Mouse (Mus musculus) left cerebral cortex, postnatal 10 days (tissue): ENCODE results near the gene Spint4. TPM values are rescaled to one million over a fixed set of nuclear protein-coding genes. Genes with fewer than 3 reads are reported as not detected.

ENCODE experiments used
- DNase-seq, 2 experiments: peaks; one replicate each; pipeline ENCODE4 v3.0.0; 2021 to 2022; ENCODE audit warnings: low spot score in 2 of 2, mixed read lengths in 1 of 2; ENCODE audit errors: extremely low spot score in 1 of 2
- intact Hi-C: fragments of 180-260 bp; cut with DNase I; formaldehyde crosslinking; loops from one replicate; pipeline ENCODE4 v1.15.1; 2025
- total RNA-seq, 2 experiments: library from RNA; stranded (reverse); gene quantifications; 2 replicates each; pipeline ENCODE4 v1.2.3; 2021

Spint4 gene
- total RNA-seq, 2 experiments from 2014 or later = not detected

DNA sequence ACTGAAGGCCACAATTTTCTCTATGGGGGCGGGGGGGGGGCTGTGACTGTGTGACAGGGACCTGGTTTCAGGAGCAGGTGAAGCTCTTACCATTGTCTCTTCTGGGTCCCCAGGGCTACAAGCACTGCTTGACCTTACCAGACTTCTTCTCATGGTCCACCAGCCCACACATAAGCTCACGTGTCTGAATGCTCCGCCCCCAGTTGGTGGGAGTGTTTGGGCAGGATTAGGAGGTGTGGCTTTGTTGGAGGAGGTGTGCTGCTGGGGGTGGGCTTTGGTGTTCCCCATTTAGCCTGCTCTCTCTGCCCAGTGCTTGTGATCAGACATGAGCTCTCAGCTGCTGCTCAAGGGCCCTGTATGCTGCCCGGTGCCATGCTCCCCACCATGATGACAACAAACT is 25.0 kb downstream of the Spint4 start:
- intact Hi-C loops = loop anchor here (10.0 kb wide), 1 partner anchor 308 kb away; no protein-coding TSS in a partner anchor
- DNase-seq = no peak

GRCm38 (mm10) chr2:164725895-164726619 is 27.8 kb downstream of the Spint4 start:
- intact Hi-C loops = loop anchor here (1.0 to 10.0 kb wide), 3 partner anchors 49 to 311 kb away; no protein-coding TSS in a partner anchor

GRCm38 (mm10) chr2:164731719-164732118 is 33.4 kb downstream of the Spint4 start:
- no peak for DNase-seq
- intact Hi-C loops = no loop called here

More at GRCm38 (mm10) chr2:164725895-164726619, 27.8 kb downstream of the Spint4 start:
- DNase-seq = peak; percentile 61 to 65

- no peak for DNase-seq
- intact Hi-C loops = no loop called here
Measured at GRCm38 (mm10) chr2:164733259-164733658, 35.0 kb downstream of the Spint4 start.

- intact Hi-C loops = no loop called here
- no peak for DNase-seq
Measured at GRCm38 (mm10) chr2:164734839-164735238, 36.5 kb downstream of the Spint4 start.

DNA sequence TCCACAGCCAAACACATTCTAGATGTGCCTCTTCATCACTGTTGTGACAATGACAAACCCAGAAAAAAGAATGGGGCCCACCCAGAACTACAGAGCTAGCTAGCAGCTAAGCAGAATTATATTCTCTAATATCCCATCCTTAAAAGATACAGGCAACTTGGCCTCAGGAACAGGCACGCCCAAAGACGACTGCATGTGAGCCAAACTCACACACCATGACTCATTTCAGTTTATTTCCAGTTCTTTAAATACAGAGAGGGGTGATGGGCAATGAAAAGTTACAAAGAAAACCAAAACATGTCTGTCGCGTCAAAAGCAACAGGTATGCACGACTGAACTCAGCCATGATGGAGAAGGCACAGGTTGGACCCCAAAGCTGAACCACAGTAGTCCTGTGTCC is 37.1 kb downstream of the Spint4 start:
- intact Hi-C loops = no loop called here
- DNase-seq = no peak

GRCm38 (mm10) chr2:164737377-164738090 is 39.2 kb downstream of the Spint4 start:
- intact Hi-C loops = no loop called here
- DNase-seq = no peak

DNA sequence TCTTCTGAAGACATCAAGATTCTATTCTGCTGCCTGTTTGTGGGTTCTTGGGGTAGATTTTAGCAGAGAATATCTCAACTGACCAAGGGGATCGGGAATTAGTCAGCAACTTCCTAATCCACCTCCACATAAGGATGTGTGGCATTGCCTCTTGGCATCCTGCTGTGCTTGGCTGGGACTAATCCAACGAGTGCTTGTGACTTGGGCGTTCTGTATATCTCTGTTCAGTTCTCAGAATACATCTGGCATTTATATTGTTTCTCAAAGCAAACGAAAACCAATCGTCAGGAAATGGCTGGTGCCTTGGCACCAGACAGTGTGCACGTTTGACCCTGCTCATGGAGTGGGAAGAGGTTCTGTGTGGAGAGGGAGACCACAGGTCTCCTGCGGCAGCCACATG is 41.6 kb downstream of the Spint4 start:
- intact Hi-C loops = no loop called here

GRCm38 (mm10) chr2:164744987-164745386 is 46.7 kb downstream of the Spint4 start:
- intact Hi-C loops = no loop called here
- no peak for DNase-seq

More for the DNA sequence above, 41.6 kb downstream of the Spint4 start:
- no peak for DNase-seq

DNA sequence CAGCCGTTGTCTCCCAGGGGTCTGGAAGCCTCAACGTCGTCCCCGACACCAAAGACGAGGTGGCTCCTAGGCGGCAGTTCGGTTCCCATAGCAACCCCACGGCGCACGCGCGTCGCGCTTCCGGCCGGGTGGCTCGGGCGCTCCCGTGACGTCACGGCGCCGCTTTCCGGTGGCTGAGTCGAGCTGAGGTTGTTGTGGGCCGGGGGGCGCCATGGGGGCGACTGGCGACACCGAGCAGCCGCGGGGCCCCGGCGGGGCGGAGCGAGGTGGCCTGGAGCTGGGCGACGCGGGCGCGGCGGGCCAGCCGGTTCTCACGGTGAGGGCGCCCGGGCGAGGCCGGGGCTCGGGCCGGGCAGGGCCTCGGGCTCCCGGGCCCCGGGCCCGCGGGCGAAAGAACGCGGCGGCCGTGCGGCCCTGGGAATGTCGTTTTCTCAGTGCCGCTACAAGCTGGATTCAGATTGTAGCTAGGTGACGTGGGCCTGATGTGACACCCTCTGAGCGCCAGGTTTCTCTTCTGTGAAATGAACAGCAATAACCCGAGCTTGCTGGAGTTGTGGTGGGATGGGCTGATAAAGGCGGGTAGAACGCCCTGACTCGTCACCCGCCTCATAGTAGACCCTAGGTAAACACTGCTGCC is 47.7 kb downstream of the Spint4 start, which contains the start of the genes Wfdc3 and Dnttip1:
Wfdc3 (minus strand) TSS at position 89 of the 637 bp plus-strand sequence.
Dnttip1 (plus strand) TSS at position 141 of the 637 bp plus-strand sequence.
- intact Hi-C loops = no loop called here
- peak; percentile 88 to 96 for DNase-seq

- intact Hi-C loops = no loop called here
- DNase-seq = no peak
Measured at GRCm38 (mm10) chr2:164746693-164747092, 48.4 kb downstream of the Spint4 start.

- intact Hi-C loops = no loop called here
- DNase-seq = no peak
Measured at GRCm38 (mm10) chr2:164748191-164748590, 49.9 kb downstream of the Spint4 start.

DNA sequence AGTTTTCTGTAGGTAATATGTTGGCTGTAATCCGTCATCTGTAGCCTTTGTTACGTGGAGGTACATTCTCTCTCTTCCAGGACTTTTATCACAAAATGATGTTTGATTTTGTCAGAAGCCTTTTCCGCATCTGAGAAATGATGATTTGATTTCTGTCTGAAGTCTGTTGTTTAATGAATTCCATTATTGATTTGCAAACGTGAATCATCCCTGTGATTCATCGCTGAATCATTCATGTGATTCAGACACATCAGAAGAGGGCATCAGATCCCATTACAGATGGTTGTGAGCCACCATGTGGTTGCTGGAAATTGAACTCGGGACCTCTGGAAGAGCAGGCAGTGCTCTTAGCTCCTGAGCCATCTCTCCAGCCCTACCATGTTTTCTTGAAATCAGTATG is 50.7 kb downstream of the Spint4 start:
- DNase-seq = no peak
- intact Hi-C loops = no loop called here

Other genes with a start within 250 kb of the Spint4 start
- gene Sys1, start 241.5 kb upstream of the Spint4 start, total RNA-seq = 10 to 100 TPM; 40.9 to 41.8 TPM
- 1 to 10 TPM; 2.2 to 6.0 TPM for gene Gm20458, start 237.5 kb upstream of the Spint4 start, total RNA-seq
- not detected for gene Trp53tg5, start 224.8 kb upstream of the Spint4 start, total RNA-seq
- 10 to 100 TPM; 75.5 to 77.3 TPM for gene Dbndd2, start 212.4 kb upstream of the Spint4 start, total RNA-seq
- gene Pigt, start 201.0 kb upstream of the Spint4 start, total RNA-seq = 100 to 1,000 TPM; 119 to 124 TPM
- under 1 TPM in 1 of 2 experiments, not detected in 1; 0.84 TPM for gene Wfdc2, start 136.1 kb upstream of the Spint4 start, total RNA-seq
- not detected for gene Spint3, start 125.0 kb upstream of the Spint4 start, total RNA-seq
- gene Wfdc6a, start 113.1 kb upstream of the Spint4 start, total RNA-seq = 1 to 10 TPM in 1 of 2 experiments, under 1 TPM in 1; 0.47 to 1.7 TPM
- gene Eppin, start 104.9 kb upstream of the Spint4 start, total RNA-seq = not detected
- gene Wfdc6b, start 85.0 kb upstream of the Spint4 start, total RNA-seq = not detected
- not detected for gene Wfdc8, start 84.9 kb upstream of the Spint4 start, total RNA-seq
- gene Wfdc16, start 59.7 kb upstream of the Spint4 start, total RNA-seq = not detected
- gene Wfdc10, start 42.5 kb upstream of the Spint4 start, total RNA-seq = not detected
- gene Wfdc9, start 41.9 kb upstream of the Spint4 start, total RNA-seq = not detected
- not detected for gene Wfdc11, start 24.4 kb upstream of the Spint4 start, total RNA-seq
- gene Wfdc13, start 13.4 kb upstream of the Spint4 start, total RNA-seq = not detected
- gene Spint5, start 16.8 kb downstream of the Spint4 start, total RNA-seq = not detected
- gene Wfdc3, start 47.4 kb downstream of the Spint4 start, total RNA-seq = 1 to 10 TPM in 1 of 2 experiments, under 1 TPM in 1; 0.94 to 1.1 TPM
- gene Dnttip1, start 47.5 kb downstream of the Spint4 start, total RNA-seq = 10 to 100 TPM; 32.7 to 34.1 TPM
- gene Ube2c, start 71.4 kb downstream of the Spint4 start, total RNA-seq = 1 to 10 TPM; 4.1 to 6.4 TPM
- not detected for gene Tnnc2, start 81.5 kb downstream of the Spint4 start, total RNA-seq
- 10 to 100 TPM; 48.1 to 49.2 TPM for gene Snx21, start 87.3 kb downstream of the Spint4 start, total RNA-seq
- 10 to 100 TPM; 22.1 to 30.0 TPM for gene Acot8, start 106.4 kb downstream of the Spint4 start, total RNA-seq
- 1 to 10 TPM; 8.9 to 9.0 TPM for gene Zswim3, start 106.6 kb downstream of the Spint4 start, total RNA-seq
- 10 to 100 TPM; 19.6 to 20.3 TPM for gene Zswim1, start 124.2 kb downstream of the Spint4 start, total RNA-seq
- gene Spata25, start 130.0 kb downstream of the Spint4 start, total RNA-seq = under 1 TPM in 1 of 2 experiments, not detected in 1; 0.58 TPM
- 10 to 100 TPM; 77.5 to 78.8 TPM for gene Ctsa, start 134.4 kb downstream of the Spint4 start, total RNA-seq
- gene Neurl2, start 135.0 kb downstream of the Spint4 start, total RNA-seq = 1 to 10 TPM; 5.4 to 6.7 TPM
- gene Pltp, start 159.2 kb downstream of the Spint4 start, total RNA-seq = 10 to 100 TPM; 63.8 to 79.4 TPM
- 10 to 100 TPM; 41.4 to 45.9 TPM for gene Pcif1, start 180.8 kb downstream of the Spint4 start, total RNA-seq
- 10 to 100 TPM; 22.7 to 24.4 TPM for gene Zfp335, start 213.3 kb downstream of the Spint4 start, total RNA-seq
- 1 to 10 TPM; 2.9 to 3.4 TPM for gene Mmp9, start 242.3 kb downstream of the Spint4 start, total RNA-seq